ENCODE assay signal across 8 mouse cellular contexts in the genomic region with DNA sequence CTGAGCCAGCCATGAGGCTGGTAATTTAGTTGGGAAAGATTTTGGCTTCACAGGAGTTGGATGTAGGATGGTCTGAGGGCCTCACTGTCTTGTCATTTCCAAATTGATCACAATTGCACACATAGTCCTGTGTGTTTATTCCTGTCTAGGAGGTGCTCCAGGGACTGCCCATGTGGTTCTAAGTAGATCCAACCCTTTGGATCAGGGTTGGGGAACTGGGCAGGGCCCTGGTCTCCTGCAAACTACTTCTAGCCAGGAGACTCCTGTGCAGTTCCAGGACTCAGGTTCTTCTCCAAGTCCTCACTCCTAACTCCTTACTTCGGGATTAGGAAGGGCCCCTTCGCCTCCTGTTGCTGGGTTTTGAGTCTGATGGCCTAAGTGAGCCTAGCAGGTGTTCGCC. TPM values are rescaled to one million over a fixed set of nuclear protein-coding genes. Genes with fewer than 3 reads are reported as not detected.
DNase-seq lines count a peak whose midpoint lies in the region; ATAC-seq and TF ChIP-seq lines count a peak whose summit lies in the region.

A gene (plus strand): TSS at position 301 of the 400 bp plus-strand sequence.

- peak within 1 kb of the TSS; percentile 93 for H3K4me2 ChIP-seq in limb, embryonic 12.5 days
- peak within 1 kb of the TSS; percentile 92 for H3K4me2 ChIP-seq in stomach, embryonic 15.5 days

- 26% methylated on average over 3 of the region's 3 CpGs for WGBS in spleen, adult 2 months
- 10% methylated on average over 3 of the region's 3 CpGs for WGBS in limb, embryonic 12.5 days
- WGBS in stomach, embryonic 15.5 days = 13% methylated on average over 3 of the region's 3 CpGs

- no peak for TF ChIP-seq CTCF in spleen, adult 2 months (IDR thresholded peaks at IDR 0.05; ENCODE audit: extremely low read depth, insufficient read depth, insufficient read length, insufficient replicate concordance)

- DNase-seq in frontal cortex, postnatal 25 days (ENCODE audit: low spot score in 2 of 2) = no peak
- DNase-seq in spleen, adult 2 months (ENCODE audit: low read depth in 1 of 2, low spot score in 2 of 2) = no peak
- no peak for DNase-seq in spleen, postnatal 10 days (ENCODE audit: low spot score in 2 of 2)
- DNase-seq in adrenal gland, postnatal 25 days = no peak
- DNase-seq in thymus, postnatal 14 days = no peak

- peak within 1 kb of the TSS; percentile 69 for H3K9ac ChIP-seq in limb, embryonic 12.5 days (replicated peaks)
- H3K9ac ChIP-seq in stomach, embryonic 15.5 days = peak within 1 kb of the TSS; percentile 35; the same call in 1 of the 2 replicates

- no peak for TF ChIP-seq POLR2A in spleen, adult 2 months (IDR thresholded peaks at IDR 0.05; ENCODE audit: low read depth, low read length)

- peaks cover 11% of the 10 kb centered on the region for H3K27me3 ChIP-seq in spleen, adult 2 months (ENCODE audit: control insufficient read depth, insufficient read depth, low read length)
- H3K27me3 ChIP-seq in limb, embryonic 12.5 days = peaks cover 33% of the 10 kb centered on the region
- H3K27me3 ChIP-seq in stomach, embryonic 15.5 days (replicated peaks) = peaks cover 24% of the 10 kb centered on the region

- H3K4me1 ChIP-seq in spleen, adult 2 months (ENCODE audit: control insufficient read depth, insufficient read depth, insufficient read length) = peaks cover 6% of the 10 kb centered on the region; the same call in 1 of the 2 replicates
- peaks cover 25% of the 10 kb centered on the region for H3K4me1 ChIP-seq in limb, embryonic 12.5 days (replicated peaks)
- H3K4me1 ChIP-seq in stomach, embryonic 15.5 days = peaks cover 16% of the 10 kb centered on the region

- no peaks in the 10 kb centered on the region for H3K9me3 ChIP-seq in limb, embryonic 12.5 days
- no peaks in the 10 kb centered on the region for H3K9me3 ChIP-seq in stomach, embryonic 15.5 days

- peak; percentile 17; the same call in 1 of the 2 replicates for ATAC-seq in frontal cortex, adult (ENCODE audit: low TSS enrichment)
- no peak for ATAC-seq in limb, embryonic 12.5 days (ENCODE audit: insufficient number of reproducible peaks, insufficient read depth, low FRiP score, low TSS enrichment, low read depth)
- ATAC-seq in stomach, embryonic 15.5 days (ENCODE audit: insufficient read depth, low FRiP score, low read depth) = no peak

- H3K27ac ChIP-seq in spleen, adult 2 months (ENCODE audit: insufficient read depth, low read length) = no peak within 1 kb of the TSS
- no peak within 1 kb of the TSS for H3K27ac ChIP-seq in limb, embryonic 12.5 days
- no peak within 1 kb of the TSS for H3K27ac ChIP-seq in stomach, embryonic 15.5 days

- peak within 1 kb of the TSS; percentile 28; the same call in 1 of the 2 replicates for H3K4me3 ChIP-seq in spleen, adult 2 months (ENCODE audit: extremely low read depth, insufficient read depth, insufficient read length)
- H3K4me3 ChIP-seq in limb, embryonic 12.5 days (replicated peaks) = peak within 1 kb of the TSS; percentile 57
- peak within 1 kb of the TSS; percentile 47 for H3K4me3 ChIP-seq in stomach, embryonic 15.5 days (replicated peaks)

- no peaks in the 10 kb centered on the region for H3K36me3 ChIP-seq in spleen, adult 2 months (ENCODE audit: control insufficient read depth, insufficient read depth, low read length)
- no peaks in the 10 kb centered on the region for H3K36me3 ChIP-seq in limb, embryonic 12.5 days
- no peaks in the 10 kb centered on the region for H3K36me3 ChIP-seq in stomach, embryonic 15.5 days

RNA-seq across cellular contexts. Expression of the gene that starts here (rescaled TPM):
- 0.07 and 0.08 TPM in 2 replicates for polyA plus RNA-seq in spleen, adult 2 months (2012; rRNA removed)
- 11.3 and 12.7 TPM in 2 replicates for polyA plus RNA-seq in limb, embryonic 12.5 days (2016; fragmentation: Nextera tagmentation; extraction: Ambion mirVana)
- 3.0 and 3.1 TPM in 2 replicates for polyA plus RNA-seq in stomach, embryonic 15.5 days (2015; fragmentation: Nextera tagmentation; extraction: Ambion mirVana)
- total RNA-seq in adrenal gland, postnatal 25 days (2021) = 2.4 and 3.1 TPM in 2 replicates
